ENCODE assay signal across 13 mouse cellular contexts in genomic region chr10:11061318-11062071, GRCm38 (mm10). TPM values are rescaled to one million over a fixed set of nuclear protein-coding genes. Genes with fewer than 3 reads are reported as not detected.
DNase-seq lines count a peak whose midpoint lies in the region; ATAC-seq and TF ChIP-seq lines count a peak whose summit lies in the region.
"Had no signal": no experiment of that assay in that cellular context is flagged by ENCODE, and none has a peak within 500 bp of the region (broad histone marks: within the 10 kb centered on the region; RNA-seq: fewer than 3 reads in every experiment).

No protein-coding gene starts in this region.

- intact Hi-C loops in gastrocnemius, adult 2 months (cut with DNase I) = no loop called here
- intact Hi-C loops in left cerebral cortex, adult 2 months (cut with DNase I) = no loop called here

- no peak overlapping the region for H3K4me3 ChIP-seq in midbrain, embryonic 15.5 days
- H3K4me3 ChIP-seq in midbrain, embryonic 10.5 days = no peak overlapping the region
- H3K4me3 ChIP-seq in gastrocnemius, adult 2 months = no peak overlapping the region
- no peak overlapping the region for H3K4me3 ChIP-seq in left cerebral cortex, adult 2 months
- H3K4me3 ChIP-seq: embryonic facial prominence, embryonic 13.5 days had no signal

- no peaks in the 10 kb centered on the region for H3K36me3 ChIP-seq in midbrain, embryonic 15.5 days (replicated peaks)
- H3K36me3 ChIP-seq in midbrain, embryonic 10.5 days = no peaks in the 10 kb centered on the region
- H3K36me3 ChIP-seq: embryonic facial prominence, embryonic 13.5 days had no signal

- no peaks in the 10 kb centered on the region for H3K27me3 ChIP-seq in midbrain, embryonic 15.5 days (replicated peaks)
- H3K27me3 ChIP-seq in midbrain, embryonic 10.5 days (ENCODE audit: low read depth, poor library complexity, severe bottlenecking) = no peaks in the 10 kb centered on the region
- H3K27me3 ChIP-seq: embryonic facial prominence, embryonic 13.5 days had no signal

- H3K4me1 ChIP-seq in midbrain, embryonic 15.5 days = no peaks in the 10 kb centered on the region
- no peaks in the 10 kb centered on the region for H3K4me1 ChIP-seq in midbrain, embryonic 10.5 days
- H3K4me1 ChIP-seq: embryonic facial prominence, embryonic 13.5 days had no signal

- ATAC-seq in midbrain, embryonic 15.5 days (replicated peaks) = peak; percentile 56; the same call in 1 of the 2 replicates

- no peak for TF ChIP-seq CTCF in gastrocnemius, adult 2 months (IDR thresholded peaks at IDR 0.05)
- no peak for TF ChIP-seq CTCF in left cerebral cortex, adult 2 months (IDR thresholded peaks at IDR 0.05)

- WGBS in midbrain, embryonic 15.5 days = 73% methylated on average over 10 of the region's 10 CpGs
- whole genome bisulfite sequencing in midbrain, embryonic 10.5 days = 85% methylated on average over 10 of the region's 10 CpGs

- no peak overlapping the region for H3K4me2 ChIP-seq in midbrain, embryonic 15.5 days
- H3K4me2 ChIP-seq: embryonic facial prominence, embryonic 13.5 days; lung, embryonic 14.5 days had no signal

- no peaks in the 10 kb centered on the region for H3K9me3 ChIP-seq in midbrain, embryonic 15.5 days
- no peaks in the 10 kb centered on the region for H3K9me3 ChIP-seq in midbrain, embryonic 10.5 days (replicated peaks)
- H3K9me3 ChIP-seq: embryonic facial prominence, embryonic 13.5 days had no signal

- H3K9ac ChIP-seq in midbrain, embryonic 15.5 days = no peak overlapping the region
- H3K9ac ChIP-seq: embryonic facial prominence, embryonic 13.5 days; lung, embryonic 14.5 days had no signal

- DNase-seq in midbrain, embryonic 10.5 days (ENCODE audit: low spot score) = no peak
- peak; percentile 64 for DNase-seq in gastrocnemius, adult 2 months
- DNase-seq in left cerebral cortex, adult 2 months (ENCODE audit: extremely low spot score in 1 of 2, low spot score in 2 of 2) = peak; percentile 20 to 41
- peak; percentile 71 for DNase-seq in telencephalon, adult 2 months (ENCODE audit: low read depth, low spot score)
- no peak for DNase-seq in urinary bladder, adult 18-20 months (ENCODE audit: low spot score in 2 of 2)
- DNase-seq in urinary bladder, postnatal 4 days (ENCODE audit: low spot score in 2 of 2) = no peak
- no peak for DNase-seq in thymus, postnatal 0 days (ENCODE audit: low spot score)
- DNase-seq: kidney, postnatal 14 days; lung, embryonic 14.5 days had no signal

- H3K27ac ChIP-seq in midbrain, embryonic 15.5 days = no peak overlapping the region
- H3K27ac ChIP-seq in midbrain, embryonic 10.5 days (replicated peaks) = no peak overlapping the region
- H3K27ac ChIP-seq in gastrocnemius, adult 2 months = no peak overlapping the region
- H3K27ac ChIP-seq in left cerebral cortex, adult 2 months = no peak overlapping the region
- H3K27ac ChIP-seq: embryonic facial prominence, embryonic 13.5 days had no signal

RNA-seq across cellular contexts. Expression of gene Grm1, which starts 20.7 kb away (rescaled TPM):
- polyA plus RNA-seq in midbrain, embryonic 15.5 days (2015; fragmentation: Nextera tagmentation; extraction: Ambion mirVana) = 10.1 and 12.6 TPM in 2 replicates
- polyA plus RNA-seq in midbrain, embryonic 10.5 days (2016; fragmentation: Nextera tagmentation; extraction: Ambion mirVana) = 0.01 and 0.09 TPM in 2 replicates
- total RNA-seq in gastrocnemius, adult 2 months (2021) = under 1 TPM; 0.15 to 0.17 TPM
- 10 to 100 TPM; 42.5 to 44.5 TPM for total RNA-seq in left cerebral cortex, adult 2 months (2021)
- polyA plus RNA-seq in thymus, postnatal 0 days (2015; fragmentation: Nextera tagmentation; extraction: Ambion mirVana) = not detected in 2 replicates
- polyA plus RNA-seq: heart, embryonic 14.5 days; stomach, embryonic 14.5 days had no signal

Comparison
In these comparisons a context has a peak if more than half of its experiments do, and no peak if none do; other contexts are left out.
1. RNA of gene Grm1, which starts 20.7 kb away (polyA plus RNA-seq): 10.1 to 12.6 TPM in midbrain, embryonic 15.5 days; not detected in thymus, postnatal 0 days and 0.01 to 0.09 TPM in midbrain, embryonic 10.5 days; every median in the first group is over 10 times any median in the second.
2. DNase-seq: peak in gastrocnemius, adult 2 months (single experiment), left cerebral cortex, adult 2 months (2 of 2) and telencephalon, adult 2 months (single experiment); none in midbrain, embryonic 10.5 days (single experiment), urinary bladder, adult 18-20 months (0 of 2), urinary bladder, postnatal 4 days (0 of 2) and thymus, postnatal 0 days (single experiment).